Mouse (Mus musculus): ENCODE results near the gene Akp3. TPM values are rescaled to one million over a fixed set of nuclear protein-coding genes. Genes with fewer than 3 reads are reported as not detected.

Gene Akp3
- total RNA-seq (2015) = not detected in 2 replicates
- total RNA-seq (2017) = not detected in 2 replicates

DNA sequence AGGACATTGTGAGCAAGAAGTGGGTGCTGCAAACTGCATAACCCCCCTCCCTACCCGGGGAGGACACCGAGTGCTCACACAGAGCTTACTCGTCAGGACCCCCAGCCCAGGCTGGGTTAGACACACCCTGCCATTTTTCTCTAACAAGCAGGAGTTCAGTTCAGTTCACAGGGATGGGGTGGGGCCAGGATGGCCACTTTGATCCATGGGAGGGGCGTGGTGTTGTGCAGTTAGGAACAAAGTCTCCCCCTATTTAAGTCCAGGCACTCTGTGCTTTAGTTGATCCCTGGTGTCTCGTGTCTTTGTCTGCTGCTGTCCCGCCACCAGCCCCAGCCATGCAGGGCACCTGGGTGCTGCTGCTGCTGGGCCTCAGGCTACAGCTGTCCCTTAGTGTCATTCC is at the start of gene Akp3:
TSS of gene Akp3 (plus strand) at position 301 of the 400 bp plus-strand sequence.
- ATAC-seq (replicated peaks; ENCODE audit: poor library complexity) = no peak

DNA sequence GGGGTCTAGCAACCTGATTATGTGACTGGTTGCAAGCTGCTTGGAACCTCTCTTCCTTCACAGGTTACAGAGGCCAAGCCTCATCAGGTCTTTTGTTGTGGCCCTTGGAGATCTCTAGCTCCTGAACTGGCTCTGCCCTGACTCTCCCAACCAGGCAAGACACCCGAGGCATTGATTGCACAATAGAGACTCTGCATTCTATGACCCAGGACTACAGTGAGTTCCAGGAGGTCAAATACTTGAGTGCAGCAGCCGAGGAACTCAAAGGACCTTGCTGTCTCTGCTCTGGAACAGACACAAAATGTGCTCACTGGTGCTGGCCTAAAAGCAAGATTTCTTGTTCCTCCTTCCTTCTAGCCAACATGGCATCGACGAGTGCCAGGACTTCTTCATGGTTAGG is 38.6 kb upstream of the Akp3 start:
- ATAC-seq (replicated peaks; ENCODE audit: poor library complexity) = no peak

DNA sequence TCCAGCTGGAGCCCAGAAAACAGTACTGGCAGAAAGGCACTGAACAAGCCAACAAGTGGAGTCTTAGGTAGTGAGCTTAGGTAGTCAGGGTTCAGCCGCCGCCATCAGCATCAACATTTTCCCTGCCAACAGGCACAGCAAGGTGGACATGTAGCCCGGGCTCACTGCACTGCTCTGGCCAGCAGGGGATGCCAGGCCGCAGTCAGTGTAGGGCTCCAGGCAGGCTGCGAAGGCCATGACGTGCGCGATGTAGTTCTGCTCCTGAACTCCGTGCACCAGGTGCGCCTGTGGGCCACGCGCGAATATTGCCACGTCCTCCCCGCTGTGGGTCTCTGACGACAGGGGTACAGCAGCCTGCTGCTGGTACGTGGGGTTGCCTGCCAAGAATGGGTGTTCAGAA is 37.8 kb upstream of the Akp3 start:
- ATAC-seq (replicated peaks; ENCODE audit: poor library complexity) = 0 out of 2 replicates have a peak, but pooled peaks have one; percentile 29

DNA sequence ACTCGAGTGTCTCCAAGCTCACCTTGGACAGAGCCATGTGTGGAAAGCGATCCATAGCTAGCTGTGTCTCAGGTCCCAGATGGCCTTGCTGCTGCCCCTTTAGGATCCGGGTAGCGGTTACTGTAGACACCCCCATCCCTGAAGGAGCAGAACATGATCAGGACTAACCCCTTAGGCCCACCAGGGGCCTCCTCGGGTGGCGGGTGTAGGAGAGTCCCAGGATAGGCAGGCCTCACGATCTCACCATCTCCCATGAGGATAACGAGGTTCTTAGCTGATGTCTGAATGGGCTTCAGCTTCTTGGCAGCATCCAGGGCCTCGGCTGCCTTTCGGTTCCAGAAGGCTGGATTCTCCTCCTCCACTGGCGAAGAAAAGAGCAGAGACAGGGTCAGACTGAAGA is 35.5 kb upstream of the Akp3 start:
- no peak for ATAC-seq (replicated peaks; ENCODE audit: poor library complexity)

GRCm38 (mm10) chr1:87089828-87090227 is 34.9 kb upstream of the Akp3 start, which contains the start of gene Alppl2:
Alppl2 (minus strand) TSS chr1:87089928.
- no peak for ATAC-seq (replicated peaks; ENCODE audit: poor library complexity)

DNA sequence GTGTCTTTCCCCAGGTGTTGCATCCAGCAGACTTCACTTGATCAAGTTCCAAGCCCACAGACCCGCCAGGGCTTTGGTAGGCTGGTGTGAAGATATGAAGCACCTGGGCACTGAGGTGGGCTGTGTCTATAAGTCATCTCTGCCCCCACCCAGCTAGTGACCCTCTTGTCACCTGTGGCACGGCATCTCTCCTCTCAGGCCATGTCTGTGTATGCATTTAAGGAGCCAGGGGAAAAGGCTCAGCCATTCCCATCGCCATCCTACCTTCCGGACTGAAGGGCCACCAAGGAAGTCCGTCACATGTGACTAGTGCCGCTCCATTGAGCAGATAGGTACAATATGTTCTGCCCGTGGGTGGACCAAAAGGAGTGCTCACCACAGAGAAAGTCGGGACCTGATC is 29.1 kb upstream of the Akp3 start:
- no peak for ATAC-seq (replicated peaks; ENCODE audit: poor library complexity)

- ATAC-seq (replicated peaks; ENCODE audit: poor library complexity) = peak; percentile 89
Observed at GRCm38 (mm10) chr1:87098358-87098975, 26.3 kb upstream of the Akp3 start.

GRCm38 (mm10) chr1:87101411-87101810 is 23.4 kb upstream of the Akp3 start, which contains the start of gene Alpi:
Alpi (minus strand) TSS chr1:87101606.
- ATAC-seq (replicated peaks; ENCODE audit: poor library complexity) = no peak

DNA sequence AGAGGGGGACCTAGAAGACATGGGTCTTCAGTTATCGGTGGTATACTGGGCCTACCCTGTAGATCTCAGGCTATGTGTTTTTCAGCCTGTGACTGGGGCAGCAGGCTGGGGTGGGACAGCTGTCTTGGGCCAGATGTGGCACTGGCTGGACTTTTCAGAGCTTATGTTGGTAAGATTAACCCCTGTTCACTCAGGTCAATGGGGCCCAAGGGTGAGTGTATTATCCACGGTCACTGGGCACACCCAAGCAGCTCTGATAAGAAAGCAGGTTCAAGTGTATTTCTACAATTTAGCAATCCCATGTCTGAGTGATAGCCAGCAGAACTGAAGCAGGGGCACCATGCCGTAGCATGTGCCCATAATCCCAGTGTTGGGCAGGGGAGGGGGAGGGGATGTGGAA is 22.7 kb upstream of the Akp3 start:
- no peak for ATAC-seq (replicated peaks; ENCODE audit: poor library complexity)

- ATAC-seq (replicated peaks; ENCODE audit: poor library complexity) = peak; percentile 58
Observed at GRCm38 (mm10) chr1:87103936-87104335, 20.8 kb upstream of the Akp3 start.

GRCm38 (mm10) chr1:87106536-87106935 is 18.2 kb upstream of the Akp3 start:
- no peak for ATAC-seq (replicated peaks; ENCODE audit: poor library complexity)

DNA sequence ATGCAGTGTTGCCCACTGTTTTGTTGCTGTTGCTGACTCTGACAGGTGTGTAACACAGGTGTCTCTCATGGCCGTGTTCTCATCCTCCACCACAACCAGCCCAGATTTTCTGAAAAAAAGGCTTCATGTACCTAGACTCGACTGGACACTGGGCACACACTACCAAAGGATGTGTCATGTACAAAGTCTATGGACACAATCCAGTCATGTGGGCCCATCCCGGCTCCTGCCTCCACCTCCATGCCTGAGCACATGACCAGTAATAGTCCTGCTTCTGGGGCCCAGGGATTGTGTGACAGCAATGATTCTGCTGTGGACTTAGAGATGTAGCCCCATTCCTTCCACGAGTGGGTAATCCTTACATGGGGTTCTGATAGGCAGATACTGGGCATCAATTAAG is 16.2 kb upstream of the Akp3 start:
- ATAC-seq (replicated peaks; ENCODE audit: poor library complexity) = no peak

- peak; percentile 66 for ATAC-seq (replicated peaks; ENCODE audit: poor library complexity)
Observed at GRCm38 (mm10) chr1:87111719-87112354, 12.9 kb upstream of the Akp3 start.

- no peak for ATAC-seq (replicated peaks; ENCODE audit: poor library complexity)
Observed at GRCm38 (mm10) chr1:87114784-87115183, 10.0 kb upstream of the Akp3 start.

GRCm38 (mm10) chr1:87127206-87128030 is 2.6 kb downstream of the Akp3 start:
- no peak for ATAC-seq (replicated peaks; ENCODE audit: poor library complexity)

DNA sequence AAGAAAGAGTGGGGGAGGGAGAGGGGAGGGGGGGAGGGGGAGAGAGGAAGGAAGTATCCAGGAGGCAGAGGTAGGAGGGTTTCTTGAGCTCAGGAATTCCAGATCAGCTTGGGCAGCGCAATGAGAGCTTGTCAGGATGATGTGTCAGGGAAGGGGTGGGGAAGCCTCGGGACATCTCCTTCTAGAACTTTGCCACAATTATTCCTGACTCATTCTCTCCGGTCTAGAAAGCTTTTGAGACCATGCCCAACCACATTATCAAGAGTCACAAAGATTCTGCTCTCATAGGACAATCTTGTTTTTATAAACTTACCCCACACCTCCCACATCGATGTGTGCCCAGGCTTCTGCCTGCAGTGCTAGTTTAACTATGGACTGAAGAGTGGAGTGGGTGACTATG is 7.0 kb downstream of the Akp3 start:
- ATAC-seq (replicated peaks; ENCODE audit: poor library complexity) = no peak

GRCm38 (mm10) chr1:87141550-87141949 is 16.8 kb downstream of the Akp3 start:
- ATAC-seq (replicated peaks; ENCODE audit: poor library complexity) = no peak

- no peak for ATAC-seq (replicated peaks; ENCODE audit: poor library complexity)
Observed at GRCm38 (mm10) chr1:87142456-87142855, 17.7 kb downstream of the Akp3 start.

DNA sequence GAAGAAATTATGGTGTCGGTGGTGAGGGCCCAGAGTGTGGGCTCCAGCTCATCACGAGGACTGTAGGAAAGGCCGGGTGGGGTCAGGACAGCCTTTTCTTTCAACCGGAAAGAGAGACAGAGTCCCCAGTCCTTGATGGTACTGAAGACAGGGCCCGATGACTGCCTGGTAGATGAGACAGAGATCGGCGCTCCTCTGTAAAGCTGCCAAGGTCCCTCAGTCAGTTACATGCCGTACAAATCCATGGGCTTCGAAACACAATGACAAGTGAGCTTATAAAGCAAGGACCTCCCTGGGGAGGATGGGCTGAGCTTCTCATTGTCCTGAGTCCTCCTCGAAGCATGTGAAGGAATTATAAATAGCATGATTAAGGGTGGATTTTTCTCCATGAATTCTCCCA is 18.4 kb downstream of the Akp3 start:
- no peak for ATAC-seq (replicated peaks; ENCODE audit: poor library complexity)

- peak; percentile 63 for ATAC-seq (replicated peaks; ENCODE audit: poor library complexity)
Observed at GRCm38 (mm10) chr1:87149422-87149821, 24.6 kb downstream of the Akp3 start.

GRCm38 (mm10) chr1:87151286-87151685 is 26.5 kb downstream of the Akp3 start:
- no peak for ATAC-seq (replicated peaks; ENCODE audit: poor library complexity)
